ENCODE assay signal across 8 mouse cellular contexts in the genomic region with DNA sequence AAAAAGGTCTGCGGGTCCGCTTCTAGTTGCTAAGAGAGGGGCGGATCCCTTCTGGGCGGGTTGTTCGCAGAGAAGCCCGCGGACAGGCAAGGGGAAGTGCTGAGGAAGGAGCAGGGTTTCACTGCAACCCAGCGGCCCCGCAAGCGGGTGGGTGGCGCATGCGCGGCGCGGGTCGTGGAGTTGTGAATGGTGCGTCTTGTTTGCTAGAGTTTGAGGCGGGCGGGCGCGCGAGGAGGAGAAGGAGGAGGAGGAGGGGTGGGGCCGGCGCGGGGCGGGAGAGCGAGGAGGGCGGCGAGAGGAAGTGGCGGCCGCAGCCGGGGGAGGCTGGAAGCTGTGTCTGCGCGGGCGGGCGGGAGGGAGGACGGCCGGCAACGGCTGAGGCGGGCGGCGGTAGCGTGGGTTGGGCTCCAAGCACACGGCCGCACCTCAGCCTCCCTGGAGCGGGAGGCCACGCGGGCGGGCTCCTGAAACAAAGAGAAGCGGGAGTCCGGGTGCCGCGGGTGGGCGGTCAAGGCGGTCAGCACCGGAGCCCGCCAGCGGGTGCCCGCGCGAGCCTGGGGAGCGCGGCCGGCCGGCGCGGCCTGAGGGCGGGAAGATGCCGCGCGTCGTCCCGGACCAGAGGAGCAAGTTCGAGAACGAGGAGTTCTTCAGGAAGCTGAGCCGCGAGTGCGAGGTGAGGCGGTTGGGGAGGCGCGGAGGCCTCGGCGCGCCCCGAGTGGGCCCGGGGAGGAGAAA. TPM values are rescaled to one million over a fixed set of nuclear protein-coding genes. Genes with fewer than 3 reads are reported as not detected.
DNase-seq lines count a peak whose midpoint lies in the region; ATAC-seq lines count a peak whose summit lies in the region.

A gene (plus strand): TSS at position 294 of the 735 bp plus-strand sequence.

- ATAC-seq in hindbrain, embryonic 14.5 days (ENCODE audit: low FRiP score) = peak; percentile 94

- H3K27ac ChIP-seq in hindbrain, embryonic 14.5 days = peak within 1 kb of the TSS; percentile 92

- no peaks in the 10 kb centered on the region for H3K27me3 ChIP-seq in hindbrain, embryonic 14.5 days (ENCODE audit: control insufficient read depth, insufficient read depth, low read length)

- peak within 1 kb of the TSS; percentile 96 for H3K4me3 ChIP-seq in hindbrain, embryonic 14.5 days (replicated peaks; ENCODE audit: low read length)

- H3K36me3 ChIP-seq in hindbrain, embryonic 14.5 days (replicated peaks; ENCODE audit: control insufficient read depth, insufficient read depth) = no peaks in the 10 kb centered on the region

- H3K9ac ChIP-seq in hindbrain, embryonic 14.5 days = peak within 1 kb of the TSS; percentile 83

- no peaks in the 10 kb centered on the region for H3K9me3 ChIP-seq in hindbrain, embryonic 14.5 days (ENCODE audit: control insufficient read depth, low read length)

- WGBS in hindbrain, embryonic 14.5 days = under 1% methylated on average over 73 of the region's 86 CpGs

- peak within 1 kb of the TSS; percentile 62 for H3K4me2 ChIP-seq in hindbrain, embryonic 14.5 days (replicated peaks)

- H3K4me1 ChIP-seq in hindbrain, embryonic 14.5 days (replicated peaks; ENCODE audit: control insufficient read depth, insufficient read depth, low read length) = peaks cover 8% of the 10 kb centered on the region; the same call in 1 of the 2 replicates

- DNase-seq in R1 (ENCODE audit: low read depth, low spot score) = peak; percentile 98
- DNase-seq in cerebellum, postnatal 25 days = peak; percentile 90 to 94
- peak; percentile 77 to 89 for DNase-seq in frontal cortex, postnatal 25 days (ENCODE audit: low spot score in 2 of 2)
- peak; percentile 96 for DNase-seq in hindbrain, embryonic 14.5 days (ENCODE audit: low spot score)
- peak; percentile 90 to 91 for DNase-seq in layer of hippocampus, postnatal 36 days
- peak; percentile 97 for DNase-seq in lung, postnatal 25 days (ENCODE audit: low spot score)
- peak; percentile 80 for DNase-seq in retina, adult 2 months (ENCODE audit: low read depth, low spot score)
- DNase-seq in thymus, postnatal 25 days = peak; percentile 97

RNA-seq across cellular contexts. Expression of the gene that starts here (rescaled TPM):
- polyA plus RNA-seq in hindbrain, embryonic 14.5 days (2014; fragmentation: Nextera tagmentation; extraction: Ambion mirVana) = 34.1 and 41.7 TPM in 2 replicates
- total RNA-seq in layer of hippocampus, postnatal 36 days (2021) = 10 to 100 TPM; 20.1 to 24.7 TPM

Comparison
In these comparisons a context has a peak if more than half of its experiments do, and no peak if none do; other contexts are left out.
1. Peak in every context shown above with its lines: DNase-seq, ATAC-seq, H3K4me3 ChIP-seq and H3K27ac ChIP-seq.